Mouse (Mus musculus): ENCODE measurements around the gene Zfp981. TPM values are rescaled to one million over a fixed set of nuclear protein-coding genes. Genes with fewer than 3 reads are reported as not detected.
"Not testable (repeated sequence)": the region's sequence is repeated elsewhere in the genome, so short reads cannot be mapped to it uniquely, and the experiment has no call there.

Zfp981 gene
- polyA plus RNA-seq, 1 experiment from 2014 or later, result 0.26 TPM

DNA sequence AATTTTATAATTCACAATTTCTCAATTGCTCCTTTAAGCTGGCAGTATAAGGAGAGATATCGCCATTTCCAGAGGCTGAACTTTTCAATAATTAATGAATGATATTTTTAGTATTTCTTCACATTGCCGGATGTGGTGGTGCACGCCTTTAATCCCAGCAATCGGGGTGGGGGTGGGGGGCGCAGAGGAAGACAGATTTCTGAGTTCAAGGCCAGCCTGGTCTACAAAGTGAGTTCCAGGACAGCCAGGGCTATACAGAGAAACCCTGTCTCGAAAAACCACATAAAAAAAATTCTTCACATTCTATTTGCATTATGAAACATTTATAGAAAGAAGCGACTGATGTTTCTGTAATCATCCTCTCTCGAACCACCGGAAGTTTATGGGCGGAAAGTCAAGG, 19.3 kb upstream of the Zfp981 start:
- H3K4me1 ChIP-seq (ENCODE audit: control insufficient read depth, insufficient read depth, low read length); H3K4me2 ChIP-seq (ENCODE audit: low read length); DNase-seq; H3K4me3 ChIP-seq (replicated peaks; ENCODE audit: low read depth, low read length); H3K27ac ChIP-seq (replicated peaks; ENCODE audit: low read depth, low read length); H3K9ac ChIP-seq (replicated peaks; ENCODE audit: low read length); H3K27me3 ChIP-seq (ENCODE audit: control insufficient read depth, insufficient read depth, low read length); H3K36me3 ChIP-seq (ENCODE audit: control insufficient read depth, insufficient read depth, low read length): not testable (repeated sequence)
- 88% methylated on average over 10 of the region's 10 CpGs for WGBS
- 0 out of 2 replicates have a peak, but pooled peaks have one; percentile 42 for ATAC-seq (ENCODE audit: low FRiP score, low TSS enrichment)
- H3K9me3 ChIP-seq (ENCODE audit: control insufficient read depth, low read length), result peaks cover 67% of the 10 kb centered on the region

DNA sequence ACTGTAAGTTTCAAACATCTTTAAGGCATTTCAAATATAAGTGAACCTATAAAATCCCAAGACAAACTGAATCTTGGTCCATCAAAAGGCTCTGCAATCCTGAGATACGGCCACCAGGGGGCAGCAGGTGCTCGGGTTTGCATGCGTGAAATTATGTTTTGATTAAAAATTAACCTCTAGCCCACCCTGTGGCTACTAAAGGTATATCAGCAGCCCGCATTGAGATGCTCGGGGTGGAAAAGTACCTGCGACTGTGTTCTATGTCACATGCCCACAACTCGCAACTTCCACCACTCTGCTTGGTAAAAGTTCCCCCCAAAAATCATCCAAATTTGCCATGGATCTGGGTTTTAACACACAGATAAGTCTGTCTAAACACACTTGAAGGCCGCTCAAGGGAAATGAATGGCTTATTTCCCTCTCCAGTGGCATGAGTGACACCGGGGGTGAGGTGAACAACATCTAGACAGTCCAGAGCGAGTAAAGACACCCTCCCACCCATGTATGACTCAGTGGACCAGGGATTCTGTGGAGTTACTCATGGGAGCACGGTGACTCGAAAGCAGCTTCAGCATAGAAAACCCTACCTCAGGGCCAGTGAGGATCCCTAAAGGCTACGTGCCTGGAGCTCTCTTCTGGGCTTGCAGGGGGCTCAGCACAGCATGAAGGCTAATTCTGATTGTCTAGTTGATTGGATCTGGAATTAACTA, 18.1 kb upstream of the Zfp981 start:
- H3K27me3 ChIP-seq (ENCODE audit: control insufficient read depth, insufficient read depth, low read length); H3K4me2 ChIP-seq (ENCODE audit: low read length); H3K4me1 ChIP-seq (ENCODE audit: control insufficient read depth, insufficient read depth, low read length); H3K36me3 ChIP-seq (ENCODE audit: control insufficient read depth, insufficient read depth, low read length); H3K27ac ChIP-seq (replicated peaks; ENCODE audit: low read depth, low read length); H3K4me3 ChIP-seq (replicated peaks; ENCODE audit: low read depth, low read length); DNase-seq; H3K9ac ChIP-seq (replicated peaks; ENCODE audit: low read length): not testable (repeated sequence)
- peak; percentile 59 for ATAC-seq (ENCODE audit: low FRiP score, low TSS enrichment)
- WGBS, result 73% methylated on average over 13 of the region's 13 CpGs
- peaks cover 68% of the 10 kb centered on the region for H3K9me3 ChIP-seq (ENCODE audit: control insufficient read depth, low read length)

DNA sequence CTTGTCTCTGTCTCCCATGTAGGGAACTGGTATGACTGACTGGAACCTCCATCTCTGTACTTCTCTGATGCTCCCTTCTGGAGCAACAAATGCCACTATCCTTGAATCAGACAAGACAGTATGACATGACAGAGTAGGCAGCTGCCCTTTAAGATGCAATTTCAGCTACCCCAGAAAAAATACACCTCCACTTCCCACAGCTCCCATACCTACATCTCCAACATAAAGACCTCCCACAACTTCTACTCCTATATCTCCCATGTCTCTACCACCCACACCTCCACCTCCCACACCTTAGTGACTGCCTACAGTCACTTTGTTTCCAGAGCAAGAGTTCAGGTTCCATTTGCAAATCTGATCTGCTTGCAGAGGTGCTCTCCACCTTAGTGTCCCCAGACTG, 17.2 kb upstream of the Zfp981 start:
- H3K9ac ChIP-seq (replicated peaks; ENCODE audit: low read length); H3K36me3 ChIP-seq (ENCODE audit: control insufficient read depth, insufficient read depth, low read length); H3K4me1 ChIP-seq (ENCODE audit: control insufficient read depth, insufficient read depth, low read length); H3K27ac ChIP-seq (replicated peaks; ENCODE audit: low read depth, low read length); ATAC-seq (ENCODE audit: low FRiP score, low TSS enrichment); H3K4me2 ChIP-seq (ENCODE audit: low read length); H3K27me3 ChIP-seq (ENCODE audit: control insufficient read depth, insufficient read depth, low read length); DNase-seq; H3K4me3 ChIP-seq (replicated peaks; ENCODE audit: low read depth, low read length): not testable (repeated sequence)
- H3K9me3 ChIP-seq (ENCODE audit: control insufficient read depth, low read length), result peaks cover 74% of the 10 kb centered on the region

DNA sequence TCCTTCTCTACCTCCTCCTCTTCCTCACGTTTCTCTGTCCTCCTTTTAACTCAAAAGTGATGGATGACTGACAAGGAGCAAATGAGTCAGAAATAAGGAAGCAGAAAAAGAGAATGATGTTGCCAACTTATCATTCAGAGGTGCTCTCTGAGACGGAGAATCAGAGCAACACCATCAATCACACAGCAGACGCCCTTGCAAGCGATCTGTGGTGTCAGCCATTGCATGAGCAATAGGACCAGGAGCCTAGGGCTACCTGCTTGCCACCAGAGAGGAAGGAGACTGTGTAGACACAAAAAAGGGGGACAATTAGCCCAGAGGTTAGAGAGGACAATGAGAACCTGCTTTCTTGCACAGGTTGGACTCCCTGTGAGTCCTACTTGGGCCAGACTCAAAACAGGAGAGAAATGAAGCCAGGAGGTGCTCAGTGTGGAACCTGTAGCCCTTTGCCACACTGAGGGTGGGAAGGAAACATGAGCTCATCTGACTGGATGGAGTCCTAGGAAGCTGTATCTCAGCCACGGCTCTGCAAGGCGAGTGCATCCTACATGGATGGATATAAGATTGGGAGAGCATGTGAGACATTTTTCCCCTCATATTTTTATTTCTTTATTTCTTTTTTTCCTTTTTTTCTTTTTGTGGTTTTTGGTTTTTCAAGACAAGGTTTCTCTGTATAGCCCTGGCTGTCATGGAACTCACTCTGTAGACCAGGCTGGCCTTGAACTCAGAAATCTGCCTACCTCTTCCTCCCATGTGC, 16.5 kb upstream of the Zfp981 start:
- not testable (repeated sequence) for H3K4me3 ChIP-seq (replicated peaks; ENCODE audit: low read depth, low read length); ATAC-seq (ENCODE audit: low FRiP score, low TSS enrichment); H3K4me1 ChIP-seq (ENCODE audit: control insufficient read depth, insufficient read depth, low read length); H3K4me2 ChIP-seq (ENCODE audit: low read length); H3K36me3 ChIP-seq (ENCODE audit: control insufficient read depth, insufficient read depth, low read length); H3K9ac ChIP-seq (replicated peaks; ENCODE audit: low read length); H3K27ac ChIP-seq (replicated peaks; ENCODE audit: low read depth, low read length); H3K27me3 ChIP-seq (ENCODE audit: control insufficient read depth, insufficient read depth, low read length); DNase-seq
- peaks cover 79% of the 10 kb centered on the region for H3K9me3 ChIP-seq (ENCODE audit: control insufficient read depth, low read length)
- 74% methylated on average over 6 of the region's 6 CpGs for WGBS

DNA sequence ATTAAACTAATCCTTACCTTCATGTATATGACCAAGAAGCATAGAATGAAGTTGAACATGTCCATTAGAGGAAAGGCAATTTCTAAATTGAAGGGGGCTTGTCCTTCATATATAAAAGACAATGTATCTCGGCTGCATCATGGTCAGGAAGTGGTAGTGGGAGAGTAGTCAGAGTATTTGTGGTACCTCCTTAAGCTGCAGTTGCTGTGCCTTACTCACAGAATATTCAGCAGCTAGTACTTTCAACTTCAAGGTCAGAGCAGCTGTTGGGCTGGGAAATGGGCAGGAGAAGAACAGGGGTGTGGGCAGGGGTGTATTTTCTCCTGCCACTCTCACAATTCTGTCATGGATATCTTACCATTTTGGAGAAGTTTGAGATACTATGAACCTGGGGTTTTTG, 15.1 kb upstream of the Zfp981 start:
- not testable (repeated sequence) for H3K4me1 ChIP-seq (ENCODE audit: control insufficient read depth, insufficient read depth, low read length); DNase-seq; H3K9ac ChIP-seq (replicated peaks; ENCODE audit: low read length); H3K36me3 ChIP-seq (ENCODE audit: control insufficient read depth, insufficient read depth, low read length); H3K27me3 ChIP-seq (ENCODE audit: control insufficient read depth, insufficient read depth, low read length); H3K4me2 ChIP-seq (ENCODE audit: low read length); H3K27ac ChIP-seq (replicated peaks; ENCODE audit: low read depth, low read length); H3K4me3 ChIP-seq (replicated peaks; ENCODE audit: low read depth, low read length)
- 69% methylated on average over 1 of the region's 1 CpGs for WGBS
- H3K9me3 ChIP-seq (ENCODE audit: control insufficient read depth, low read length), result peaks cover 72% of the 10 kb centered on the region
- peak; percentile 23; the same call in 1 of the 2 replicates for ATAC-seq (ENCODE audit: low FRiP score, low TSS enrichment)

DNA sequence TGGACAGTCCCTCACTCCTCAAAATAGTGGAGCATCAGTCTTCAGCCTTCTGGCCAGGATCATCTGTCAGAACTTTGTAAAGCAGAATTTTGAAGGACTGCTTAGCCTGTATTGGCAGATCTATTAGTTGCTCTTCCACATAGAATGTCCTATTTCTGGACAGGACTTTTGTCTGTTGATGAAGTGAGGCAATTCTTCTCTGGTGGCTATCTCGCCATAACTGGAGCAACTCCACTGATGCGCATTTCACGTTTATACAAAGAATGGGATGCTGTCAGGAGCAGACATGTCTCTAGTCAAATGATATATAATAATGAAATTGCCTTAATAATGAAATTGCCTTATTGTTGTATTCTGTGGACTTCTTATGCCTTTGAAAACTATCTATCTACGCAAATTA, 12.6 kb upstream of the Zfp981 start:
- 75% methylated on average over 4 of the region's 4 CpGs for WGBS
- peaks cover 75% of the 10 kb centered on the region for H3K9me3 ChIP-seq (ENCODE audit: control insufficient read depth, low read length)
- not testable (repeated sequence) for H3K4me3 ChIP-seq (replicated peaks; ENCODE audit: low read depth, low read length); H3K27ac ChIP-seq (replicated peaks; ENCODE audit: low read depth, low read length); H3K4me1 ChIP-seq (ENCODE audit: control insufficient read depth, insufficient read depth, low read length); H3K9ac ChIP-seq (replicated peaks; ENCODE audit: low read length); DNase-seq; ATAC-seq (ENCODE audit: low FRiP score, low TSS enrichment); H3K4me2 ChIP-seq (ENCODE audit: low read length); H3K27me3 ChIP-seq (ENCODE audit: control insufficient read depth, insufficient read depth, low read length); H3K36me3 ChIP-seq (ENCODE audit: control insufficient read depth, insufficient read depth, low read length)

DNA sequence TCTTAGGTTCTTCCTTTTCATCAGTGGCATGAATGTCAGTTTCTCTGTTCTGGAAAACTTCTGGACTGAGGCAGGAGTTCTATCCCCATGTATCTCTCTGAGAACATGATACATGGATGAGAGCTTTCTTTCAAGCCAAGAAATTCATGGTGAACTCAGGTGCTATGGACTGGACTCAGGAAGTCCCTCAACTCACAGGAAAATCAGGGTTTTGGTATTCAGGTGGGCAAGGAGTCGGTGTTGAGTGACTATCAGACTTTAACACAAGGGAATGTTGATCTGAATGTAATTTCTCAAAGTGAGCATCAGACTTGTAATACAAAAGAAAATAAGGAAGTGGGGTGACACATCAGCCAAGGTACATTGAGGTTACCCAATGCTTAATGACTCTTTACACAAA, 9.8 kb upstream of the Zfp981 start:
- not testable (repeated sequence) for H3K27me3 ChIP-seq (ENCODE audit: control insufficient read depth, insufficient read depth, low read length); H3K36me3 ChIP-seq (ENCODE audit: control insufficient read depth, insufficient read depth, low read length); ATAC-seq (ENCODE audit: low FRiP score, low TSS enrichment); H3K9ac ChIP-seq (replicated peaks; ENCODE audit: low read length); H3K4me2 ChIP-seq (ENCODE audit: low read length); DNase-seq; H3K4me1 ChIP-seq (ENCODE audit: control insufficient read depth, insufficient read depth, low read length); H3K4me3 ChIP-seq (replicated peaks; ENCODE audit: low read depth, low read length); H3K27ac ChIP-seq (replicated peaks; ENCODE audit: low read depth, low read length)
- H3K9me3 ChIP-seq (ENCODE audit: control insufficient read depth, low read length), result peaks cover 72% of the 10 kb centered on the region
- 78% methylated on average over 1 of the region's 1 CpGs for WGBS

DNA sequence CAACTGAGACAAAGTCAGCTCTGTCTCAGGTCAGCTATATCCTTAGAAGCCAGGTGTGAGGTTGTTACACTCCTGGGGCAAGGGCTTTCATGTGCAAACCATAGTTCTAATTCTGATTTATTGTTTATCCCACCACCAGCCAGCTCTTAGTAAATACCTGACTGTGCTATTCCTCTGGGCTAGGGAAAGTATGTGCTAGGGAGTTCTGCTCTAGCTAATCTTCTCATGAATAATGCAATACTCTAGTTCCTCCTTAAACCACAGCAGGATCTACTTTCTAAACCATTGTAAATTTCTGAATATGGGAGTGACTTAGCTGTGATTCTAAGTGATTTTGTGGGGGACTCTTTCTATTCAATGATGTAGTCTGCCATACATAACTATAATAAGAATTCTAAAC, 9.4 kb upstream of the Zfp981 start:
- ATAC-seq (ENCODE audit: low FRiP score, low TSS enrichment), result no peak
- DNase-seq, result no peak
- Histone ChIP-seq H3K9me3 (ENCODE audit: control insufficient read depth, low read length) (peaks cover 74% of the 10 kb centered on the region), H3K4me3 (replicated peaks; ENCODE audit: low read depth, low read length) (no peak overlapping the region), H3K36me3 (ENCODE audit: control insufficient read depth, insufficient read depth, low read length) (no peaks in the 10 kb centered on the region), H3K4me1 (ENCODE audit: control insufficient read depth, insufficient read depth, low read length) (no peaks in the 10 kb centered on the region), H3K9ac (replicated peaks; ENCODE audit: low read length) (no peak overlapping the region), H3K27ac (replicated peaks; ENCODE audit: low read depth, low read length) (no peak overlapping the region), H3K27me3 (ENCODE audit: control insufficient read depth, insufficient read depth, low read length) (no peaks in the 10 kb centered on the region), H3K4me2 (ENCODE audit: low read length) (no peak overlapping the region)

DNA sequence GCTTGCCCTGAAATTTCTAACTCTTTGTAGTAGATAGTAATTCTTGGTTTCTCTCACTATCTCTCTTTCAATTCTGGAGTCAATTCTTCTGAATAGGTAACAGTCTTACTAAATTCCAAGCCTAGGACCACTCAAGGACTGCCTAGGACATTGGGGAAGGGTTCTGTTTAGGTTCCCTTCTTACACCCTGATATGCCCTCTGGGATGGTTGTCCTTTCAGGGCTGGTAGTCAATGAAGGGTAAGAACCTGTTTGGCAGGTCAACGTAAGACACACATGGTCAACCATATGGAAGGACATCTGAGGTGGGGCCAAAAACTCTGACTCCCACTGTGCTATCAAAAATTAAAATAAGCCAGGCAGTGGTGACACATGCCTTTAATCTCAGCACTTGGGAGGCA, 9.0 kb upstream of the Zfp981 start:
- H3K9ac ChIP-seq (replicated peaks; ENCODE audit: low read length), result no peak overlapping the region
- peaks cover 75% of the 10 kb centered on the region for H3K9me3 ChIP-seq (ENCODE audit: control insufficient read depth, low read length)
- H3K4me3 ChIP-seq (replicated peaks; ENCODE audit: low read depth, low read length), result no peak overlapping the region
- no peak overlapping the region for H3K27ac ChIP-seq (replicated peaks; ENCODE audit: low read depth, low read length)
- no peaks in the 10 kb centered on the region for H3K36me3 ChIP-seq (ENCODE audit: control insufficient read depth, insufficient read depth, low read length)
- H3K4me2 ChIP-seq (ENCODE audit: low read length), result no peak overlapping the region
- DNase-seq (no peak), ATAC-seq (ENCODE audit: low FRiP score, low TSS enrichment) (peak; percentile 32; the same call in 1 of the 2 replicates)
- no peaks in the 10 kb centered on the region for H3K4me1 ChIP-seq (ENCODE audit: control insufficient read depth, insufficient read depth, low read length)
- no peaks in the 10 kb centered on the region for H3K27me3 ChIP-seq (ENCODE audit: control insufficient read depth, insufficient read depth, low read length)
- 46% methylated on average over 1 of the region's 1 CpGs for WGBS
